Mouse (Mus musculus) cerebellum, adult 11-12 months (tissue): ENCODE results near the gene Itgb7.
A peak's percentile ranks its signal among the peaks of the same experiment; 100 is the strongest.

ENCODE experiments used
- DNase-seq: peaks from one replicate; pipeline ENCODE4 v3.0.0; 2022

Gene Itgb7

GRCm38 (mm10) chr15:102224186-102224991, 7.4 kb downstream of the Itgb7 start:
- DNase-seq = peak; percentile 79

GRCm38 (mm10) chr15:102222386-102222785, 9.4 kb downstream of the Itgb7 start:
- DNase-seq = no peak

DNA sequence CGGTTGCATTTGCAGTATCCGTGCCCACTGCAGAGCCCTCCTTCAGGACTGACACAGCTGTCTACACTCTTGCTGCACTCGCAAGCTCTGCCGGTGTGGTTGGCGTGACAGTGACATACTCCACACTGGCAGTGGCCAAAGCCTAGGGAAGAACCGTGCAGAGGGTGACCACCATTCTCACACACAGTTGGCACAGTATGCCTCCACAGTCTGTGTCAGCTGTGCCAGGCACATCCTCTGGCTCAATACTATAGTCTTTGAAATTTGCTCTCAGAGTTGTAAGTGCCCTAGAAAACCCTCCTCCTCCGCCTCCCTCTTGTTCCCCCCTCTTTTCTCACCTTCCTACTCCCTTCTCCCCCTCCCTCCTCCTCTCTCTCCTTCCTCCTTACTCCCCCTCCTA, 14.4 kb downstream of the Itgb7 start:
- no peak for DNase-seq

GRCm38 (mm10) chr15:102216459-102217228, 15.1 kb downstream of the Itgb7 start:
- no peak for DNase-seq

DNA sequence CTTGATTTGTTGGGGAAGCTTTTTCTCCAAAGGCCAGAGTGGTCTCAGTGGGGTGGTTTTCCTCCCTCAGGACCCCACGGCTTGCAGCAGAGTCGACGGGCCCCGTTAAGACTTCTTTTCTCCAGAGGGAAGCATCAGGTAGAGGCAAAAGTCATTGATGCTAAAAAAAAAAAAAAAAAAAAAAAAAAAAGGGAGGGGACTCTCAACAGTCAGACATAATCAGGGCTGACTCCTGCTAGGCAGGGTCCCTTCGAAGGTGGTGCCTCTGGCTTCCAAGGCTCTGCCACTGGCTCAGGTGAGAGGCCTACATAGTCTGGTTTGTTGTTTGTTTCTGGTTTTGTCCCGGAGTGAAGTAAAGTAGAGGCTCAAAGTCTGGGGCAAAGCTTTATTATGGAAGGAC, 16.1 kb downstream of the Itgb7 start:
- no peak for DNase-seq

- no peak for DNase-seq
Observed at GRCm38 (mm10) chr15:102214132-102214531, 17.6 kb downstream of the Itgb7 start.

- no peak for DNase-seq
Observed at GRCm38 (mm10) chr15:102211895-102212294, 19.8 kb downstream of the Itgb7 start.

DNA sequence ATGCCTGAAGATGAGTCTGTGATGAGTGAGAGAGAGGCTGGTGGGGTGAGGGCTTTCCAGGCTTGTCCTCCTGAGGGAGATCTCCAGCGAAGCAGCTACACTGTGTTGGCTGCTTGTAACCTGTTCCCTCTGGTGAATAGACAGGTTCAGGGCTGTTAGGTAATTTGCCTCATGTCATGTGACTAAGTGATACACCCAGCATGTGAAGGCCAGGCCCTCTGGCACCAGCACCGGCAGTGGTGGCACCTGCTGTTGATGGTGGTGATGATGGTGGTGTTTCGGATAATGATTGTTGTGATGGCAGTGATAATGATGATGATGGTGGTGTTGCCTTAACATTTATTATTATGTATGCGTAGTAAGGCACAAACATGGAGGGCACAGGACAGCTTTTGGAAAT, 20.9 kb downstream of the Itgb7 start:
- DNase-seq = no peak

DNA sequence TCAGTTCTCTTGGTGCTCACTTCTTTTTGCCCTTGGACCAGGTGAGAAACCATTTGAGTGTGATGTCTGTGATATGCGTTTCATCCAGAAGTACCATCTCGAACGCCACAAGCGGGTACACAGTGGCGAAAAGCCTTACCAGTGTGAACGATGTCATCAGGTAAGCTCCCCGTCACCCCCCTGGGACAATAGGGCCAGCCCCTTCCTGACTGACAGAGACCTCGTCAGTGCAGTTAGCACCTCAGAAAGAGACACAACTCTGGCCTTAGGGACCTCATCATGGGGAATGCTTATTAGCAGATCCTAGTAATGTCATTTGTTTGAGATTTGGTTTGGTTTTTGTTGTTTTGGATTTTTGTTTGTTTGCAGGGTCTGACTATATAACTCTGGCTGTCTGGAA, 22.6 kb downstream of the Itgb7 start:
- no peak for DNase-seq

DNA sequence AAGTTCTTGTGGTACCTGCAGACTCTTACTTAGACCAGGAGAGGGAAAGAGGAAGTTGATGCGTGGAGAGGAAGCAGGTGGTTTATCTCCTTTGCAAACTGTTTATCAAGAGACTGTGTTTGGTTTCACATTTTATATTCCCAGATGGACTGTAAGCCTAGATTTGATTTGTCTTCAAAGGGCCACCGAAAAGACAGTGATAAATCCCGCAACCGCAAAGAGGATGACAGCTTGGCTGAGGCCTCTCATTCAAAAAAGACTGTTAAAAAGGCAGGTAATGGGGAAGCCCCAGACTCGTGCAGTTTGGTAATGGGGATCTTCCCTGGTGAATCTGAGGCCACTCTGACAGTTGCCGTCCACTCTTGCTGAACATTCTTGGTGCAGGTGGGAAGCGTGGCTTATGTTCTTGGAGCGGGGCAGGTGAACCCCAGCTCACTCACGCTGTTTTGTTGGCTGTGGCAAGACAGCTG, 23.6 kb downstream of the Itgb7 start:
- DNase-seq = no peak

DNA sequence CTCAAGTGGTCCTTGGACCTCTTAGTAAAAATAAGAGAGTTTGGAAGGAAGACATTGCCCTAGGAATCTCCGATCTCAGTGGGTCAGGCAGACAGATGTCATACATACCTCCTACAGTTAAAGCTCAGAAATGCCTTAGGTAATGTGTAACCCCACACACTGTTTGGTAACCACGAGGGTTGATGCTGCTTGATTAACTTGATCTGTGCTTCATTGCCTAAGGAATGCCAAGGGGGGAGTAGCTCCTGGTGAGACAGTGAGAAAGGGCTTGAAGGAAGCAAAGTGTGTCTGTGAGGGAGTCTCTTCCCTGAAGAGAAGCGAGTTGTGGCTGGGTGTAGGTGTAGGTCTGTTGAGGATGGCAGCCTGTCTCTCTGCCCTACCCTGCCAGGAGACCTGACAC, 24.4 kb downstream of the Itgb7 start:
- DNase-seq = no peak

DNA sequence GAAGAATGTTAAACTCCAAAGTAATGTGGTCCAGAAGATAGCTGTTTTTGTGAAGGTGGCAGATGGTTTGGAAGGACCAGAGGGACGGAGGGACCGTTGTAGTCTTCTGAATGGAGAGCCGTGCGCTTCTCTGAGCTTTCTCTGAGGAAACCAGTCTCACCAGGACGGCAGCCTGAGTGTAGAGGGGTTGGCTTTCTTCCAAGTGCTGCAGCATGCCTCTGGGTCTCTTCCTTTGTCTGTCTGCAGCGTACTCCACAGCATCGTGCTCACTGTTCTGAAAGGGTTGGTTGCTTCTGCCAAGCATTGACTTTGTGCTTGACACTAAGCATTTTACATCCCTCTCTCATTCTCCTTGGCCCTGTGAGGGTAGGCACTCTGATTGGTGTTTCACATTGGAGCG, 26.0 kb downstream of the Itgb7 start:
- DNase-seq = peak; percentile 55

DNA sequence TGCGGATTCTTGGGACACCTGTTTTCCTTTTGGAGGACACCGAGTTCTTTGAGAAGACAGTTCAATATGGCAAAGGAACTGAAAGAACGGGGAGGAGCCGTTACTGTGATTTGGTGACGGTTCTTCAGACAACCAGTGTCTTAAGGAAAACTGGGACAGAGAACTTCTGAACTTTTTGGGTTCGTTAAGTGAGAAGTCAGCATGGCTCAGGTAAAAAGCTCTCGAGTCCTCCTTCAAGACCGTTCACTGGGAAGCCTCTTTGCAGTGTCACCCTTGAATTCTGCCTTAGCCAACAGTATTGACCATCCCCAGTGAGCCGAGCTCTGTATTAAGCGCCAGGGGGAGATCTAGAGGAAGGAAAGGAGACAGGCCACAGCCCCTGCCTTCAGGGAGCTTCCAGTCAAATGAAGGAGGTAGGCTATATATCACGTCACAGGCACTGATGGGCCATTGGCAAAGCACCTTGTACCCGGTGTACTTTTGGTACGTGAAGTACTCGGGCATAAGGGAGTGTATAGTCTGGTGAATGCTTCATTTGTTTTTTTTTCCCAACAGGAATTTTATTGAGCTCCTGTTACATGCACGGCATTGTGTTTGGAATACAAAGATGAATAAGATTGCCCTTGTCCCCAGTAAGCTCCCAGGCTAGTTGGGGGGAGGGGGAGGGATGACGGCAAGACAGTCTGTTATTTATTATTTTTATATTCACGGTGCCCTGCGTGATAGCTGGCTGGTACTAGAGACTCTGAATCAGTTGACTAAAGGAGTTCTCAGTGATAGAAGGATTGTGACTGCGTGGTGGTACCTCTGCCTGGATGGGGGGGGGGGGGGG, 26.9 kb downstream of the Itgb7 start, which contains the start of gene Csad:
Csad (minus strand) TSS at position 51 of the 832 bp plus-strand sequence.
- no peak for DNase-seq

DNA sequence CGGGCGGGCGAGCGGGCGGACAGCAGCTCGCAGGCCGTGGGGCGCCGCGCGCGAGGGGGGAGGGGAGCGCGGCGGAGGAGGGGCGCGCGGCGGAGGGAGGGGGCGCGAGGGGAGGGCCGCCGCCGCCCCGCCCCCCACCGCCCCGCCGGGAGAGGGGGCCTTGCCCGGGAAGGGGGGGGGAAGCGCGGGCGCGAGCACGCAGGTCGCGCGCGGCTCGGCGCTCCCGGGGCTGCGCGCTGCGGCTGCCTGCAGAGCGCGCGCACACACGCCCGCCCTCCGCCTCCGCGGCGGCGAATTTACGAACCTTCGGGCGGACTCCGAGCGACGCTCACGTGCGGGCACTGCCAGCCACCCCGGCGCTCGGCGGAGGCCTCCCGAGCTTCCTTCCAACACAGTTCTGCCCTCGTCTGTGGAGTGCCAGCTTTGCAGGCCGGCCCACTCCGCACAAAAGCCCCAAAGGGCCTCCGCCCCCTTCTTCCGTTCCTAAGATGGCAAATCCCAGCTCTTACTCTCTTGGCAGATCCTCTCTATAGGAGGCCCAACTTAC, 27.8 kb downstream of the Itgb7 start:
- DNase-seq = peak; percentile 77

DNA sequence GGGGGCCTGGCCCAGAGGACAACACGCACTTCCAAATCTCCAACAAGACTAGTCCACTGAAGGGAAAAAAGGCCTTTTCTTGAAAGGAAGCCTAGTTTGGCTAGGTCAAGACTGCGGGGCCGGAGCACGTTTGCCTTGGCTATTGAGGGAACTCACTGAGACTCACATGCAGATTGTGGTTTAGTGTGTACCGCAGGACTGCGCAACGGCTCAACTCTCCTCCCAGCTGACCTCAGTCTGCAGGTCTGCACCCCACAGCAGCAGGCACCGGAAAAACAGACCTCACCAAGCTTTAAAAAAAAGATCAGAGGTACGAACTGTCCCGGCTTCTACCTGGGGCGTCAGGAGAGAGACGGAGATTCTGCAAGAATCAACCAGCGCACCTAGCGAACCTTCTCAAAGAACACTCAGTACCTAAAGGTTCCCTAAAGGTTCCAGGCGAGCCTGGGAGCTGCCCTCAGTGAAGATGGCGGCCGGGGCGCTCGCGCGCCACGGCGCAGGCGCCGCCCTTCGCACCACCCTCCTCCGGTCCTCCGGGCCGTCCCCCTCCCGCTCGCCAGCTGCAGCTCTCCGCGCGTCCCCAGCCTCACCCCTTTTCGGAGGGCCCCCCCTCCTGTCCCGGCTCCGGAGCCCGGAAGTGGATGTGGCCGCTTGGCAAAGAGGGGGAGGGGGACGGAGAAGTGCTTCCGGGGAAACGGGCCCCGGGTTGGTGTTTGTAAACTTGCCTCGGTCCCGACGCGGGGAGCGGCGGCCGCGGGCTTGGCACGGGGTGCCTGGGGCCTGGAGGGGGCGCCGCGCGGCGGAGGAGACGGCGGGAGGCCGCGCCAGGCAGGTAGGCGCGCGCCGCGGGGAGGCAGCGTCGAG, 28.5 kb downstream of the Itgb7 start, which contains the start of gene Zfp740:
Zfp740 (plus strand) TSS at position 279 of the 864 bp plus-strand sequence.
- DNase-seq = peak; percentile 97

GRCm38 (mm10) chr15:102198841-102199240, 32.9 kb downstream of the Itgb7 start:
- no peak for DNase-seq

- DNase-seq = no peak
Observed at GRCm38 (mm10) chr15:102195373-102195772, 36.4 kb downstream of the Itgb7 start.

- no peak for DNase-seq
Observed at GRCm38 (mm10) chr15:102194439-102194838, 37.3 kb downstream of the Itgb7 start.

GRCm38 (mm10) chr15:102193652-102194051, 38.1 kb downstream of the Itgb7 start:
- DNase-seq = no peak

GRCm38 (mm10) chr15:102192820-102193386, 38.8 kb downstream of the Itgb7 start:
- no peak for DNase-seq

GRCm38 (mm10) chr15:102192271-102192812, 39.4 kb downstream of the Itgb7 start:
- no peak for DNase-seq
